Mouse (Mus musculus) midbrain, postnatal 0 days (tissue): ENCODE data around the gene Ppp4r1. TPM values are rescaled to one million over a fixed set of nuclear protein-coding genes. Genes with fewer than 3 reads are reported as not detected.

ENCODE experiments used
- ATAC-seq: fragments of 200-750 bp; cut with Nextera tagmentation; 2 replicates; pipeline ENCODE4 v1.8.0; 2017; ENCODE audit warnings: moderate number of reproducible peaks, mild to moderate bottlenecking, moderate TSS enrichment, moderate library complexity; ENCODE audit not compliant: low FRiP score
- DNase-seq: peaks from one replicate; pipeline ENCODE4 v3.0.0-alpha.2; 2015; ENCODE audit warnings: low spot score
- H3K27ac ChIP-seq: fragments of 300-500 bp; sonication (generic); 2 replicates; pipeline ENCODE4 v1.5.1; 2014; ENCODE audit warnings: low read depth, mild to moderate bottlenecking, low read length, mixed read lengths
- H3K27me3 ChIP-seq: fragments of 300-500 bp; sonication (generic); 2 replicates; pipeline ENCODE4 v1.6.1; 2014; ENCODE audit warnings: low read length, control low read depth, mixed read lengths; ENCODE audit not compliant: insufficient read depth
- H3K36me3 ChIP-seq: fragments of 300-500 bp; sonication (generic); 2 replicates; pipeline ENCODE4 v1.6.1; 2014; ENCODE audit warnings: low read length, control low read depth, mixed read lengths; ENCODE audit not compliant: insufficient read depth
- H3K4me1 ChIP-seq: fragments of 300-500 bp; sonication (generic); 2 replicates; pipeline ENCODE4 v1.6.1; 2014; ENCODE audit warnings: mild to moderate bottlenecking, control low read depth, antibody characterized with exemption, low read length, mixed read lengths; ENCODE audit not compliant: insufficient read depth
- H3K4me2 ChIP-seq: fragments of 300-500 bp; sonication (generic); 2 replicates; pipeline ENCODE4 v1.6.1; 2014; ENCODE audit warnings: low read depth, mild to moderate bottlenecking, low read length, mixed read lengths; ENCODE audit not compliant: poor library complexity, severe bottlenecking
- H3K4me3 ChIP-seq: fragments of 300-500 bp; sonication (generic); 2 replicates; pipeline ENCODE4 v1.5.1; 2014; ENCODE audit warnings: low read depth, mild to moderate bottlenecking, low read length, moderate library complexity
- H3K9ac ChIP-seq: fragments of 300-500 bp; sonication (generic); replicated peaks from 2 replicates; pipeline ENCODE4 v1.6.1; 2014; ENCODE audit warnings: mild to moderate bottlenecking, low read length, moderate library complexity, mixed read lengths; ENCODE audit not compliant: poor library complexity, severe bottlenecking
- H3K9me3 ChIP-seq: fragments of 300-500 bp; sonication (generic); 2 replicates; pipeline ENCODE4 v1.6.1; 2016; ENCODE audit warnings: low read length, control low read depth
- CTCF ChIP-seq: IDR thresholded peaks from 2 replicates; pipeline ENCODE4 v1.5.1; 2016; ENCODE audit warnings: antibody characterized with exemption, mild to moderate bottlenecking
- WGBS: fragments of 180-500 bp; shearing (Covaris S2); extraction: QIAGEN DNeasy Blood & Tissue Kit; methylation state at CpG from one replicate; pipeline ENCODE4 v1.1.7; 2014; 5-methylcytosine and 5-hydroxymethylcytosine counted together
- polyA plus RNA-seq: library from polyadenylated mRNA; unstranded; fragments of >200 nt; fragmentation: Nextera tagmentation; extraction: Ambion mirVana; gene quantifications from 2 replicates; pipeline ENCODE4 v1.2.1, GENCODE M21; 2015
- total RNA-seq: library from RNA; depleted of rRNA; stranded (reverse); fragments of >200 nt; gene quantifications from 2 replicates; pipeline ENCODE4 v1.2.3, GENCODE M21; 2014

The Ppp4r1 gene
- total and polyA plus RNA-seq, 2 experiments from 2014 or later: 28.6 to 45.6 TPM

- Histone ChIP-seq H3K4me3 (no peak overlapping the region), H3K27ac (no peak overlapping the region), H3K4me1 (no peaks in the 10 kb centered on the region), H3K4me2 (no peak overlapping the region), H3K9ac (no peak overlapping the region), H3K36me3 (peaks cover 36% of the 10 kb centered on the region), H3K27me3 (no peaks in the 10 kb centered on the region), H3K9me3 (no peaks in the 10 kb centered on the region)
- WGBS: 53% methylated on average over 4 of the region's 4 CpGs
- peak; percentile 67 for TF ChIP-seq CTCF
- DNase-seq: peak; percentile 55
- ATAC-seq: no peak
Observed at GRCm38 (mm10) chr17:65862579-65862978, 80.2 kb downstream of the Ppp4r1 start.

GRCm38 (mm10) chr17:65863830-65864229, 81.5 kb downstream of the Ppp4r1 start:
- Histone ChIP-seq H3K9ac (no peak overlapping the region), H3K9me3 (no peaks in the 10 kb centered on the region), H3K36me3 (peaks cover 25% of the 10 kb centered on the region), H3K27me3 (no peaks in the 10 kb centered on the region), H3K4me3 (no peak overlapping the region), H3K4me1 (no peaks in the 10 kb centered on the region), H3K27ac (no peak overlapping the region), H3K4me2 (no peak overlapping the region)
- WGBS: 96% methylated on average over 12 of the region's 12 CpGs
- DNase-seq (no peak), ATAC-seq (no peak)
- no peak for TF ChIP-seq CTCF

- no peaks in the 10 kb centered on the region for H3K27me3 ChIP-seq
- H3K4me3 ChIP-seq: no peak overlapping the region
- H3K9me3 ChIP-seq: no peaks in the 10 kb centered on the region
- TF ChIP-seq CTCF: peak; percentile 93
- H3K4me1 ChIP-seq: no peaks in the 10 kb centered on the region
- no peak overlapping the region for H3K9ac ChIP-seq
- DNase-seq: peak; percentile 78
- 38% methylated on average over 4 of the region's 4 CpGs for WGBS
- 0 out of 2 replicates have a peak, but pooled peaks have one; percentile 16 for ATAC-seq
- no peak overlapping the region for H3K4me2 ChIP-seq
- H3K36me3 ChIP-seq: peaks cover 20% of the 10 kb centered on the region
- H3K27ac ChIP-seq: no peak overlapping the region
Observed at GRCm38 (mm10) chr17:65864742-65865141, 82.4 kb downstream of the Ppp4r1 start.

- TF ChIP-seq CTCF: no peak
- no peaks in the 10 kb centered on the region for H3K4me1 ChIP-seq
- ATAC-seq (no peak), DNase-seq (no peak)
- H3K9ac ChIP-seq: no peak overlapping the region
- H3K9me3 ChIP-seq: no peaks in the 10 kb centered on the region
- no peak overlapping the region for H3K4me3 ChIP-seq
- H3K27ac ChIP-seq: no peak overlapping the region
- no peak overlapping the region for H3K4me2 ChIP-seq
- H3K27me3 ChIP-seq: no peaks in the 10 kb centered on the region
- H3K36me3 ChIP-seq: peaks cover 20% of the 10 kb centered on the region
Observed at GRCm38 (mm10) chr17:65865265-65865664, 82.9 kb downstream of the Ppp4r1 start.

GRCm38 (mm10) chr17:65866201-65866600, 83.8 kb downstream of the Ppp4r1 start:
- ATAC-seq (no peak), DNase-seq (no peak)
- no peak overlapping the region for H3K4me3 ChIP-seq
- no peaks in the 10 kb centered on the region for H3K4me1 ChIP-seq
- H3K27ac ChIP-seq: no peak overlapping the region
- no peak overlapping the region for H3K9ac ChIP-seq
- TF ChIP-seq CTCF: no peak
- H3K9me3 ChIP-seq: no peaks in the 10 kb centered on the region
- peaks cover 20% of the 10 kb centered on the region for H3K36me3 ChIP-seq
- H3K4me2 ChIP-seq: no peak overlapping the region
- no peaks in the 10 kb centered on the region for H3K27me3 ChIP-seq
- 74% methylated on average over 3 of the region's 3 CpGs for WGBS

- no peak for ATAC-seq
- Histone ChIP-seq H3K4me3 (no peak overlapping the region), H3K4me2 (no peak overlapping the region), H3K9me3 (no peaks in the 10 kb centered on the region), H3K27ac (no peak overlapping the region), H3K4me1 (peaks cover 5% of the 10 kb centered on the region), H3K36me3 (peaks cover 18% of the 10 kb centered on the region), H3K27me3 (no peaks in the 10 kb centered on the region), H3K9ac (no peak overlapping the region)
- WGBS: 94% methylated on average over 5 of the region's 5 CpGs
- TF ChIP-seq CTCF: no peak
- DNase-seq: no peak
Observed at GRCm38 (mm10) chr17:65867996-65868395, 85.6 kb downstream of the Ppp4r1 start.
